Mouse (Mus musculus) limb, embryonic 14.5 days (tissue): ENCODE measurements around the gene Pilrb1. TPM values are rescaled to one million over a fixed set of nuclear protein-coding genes. Genes with fewer than 3 reads are reported as not detected.

Experiments used
- ATAC-seq: fragments of 200-750 bp; cut with Nextera tagmentation; 2 replicates; pipeline ENCODE4 v1.8.0; 2017; ENCODE audit warnings: low read depth, moderate number of reproducible peaks, moderate TSS enrichment; ENCODE audit not compliant: low FRiP score
- DNase-seq: peaks from one replicate; pipeline ENCODE4 v3.0.0-alpha.2; 2015; ENCODE audit warnings: low spot score
- H3K27ac ChIP-seq: fragments of 300-500 bp; sonication (generic); replicated peaks from 2 replicates; pipeline ENCODE4 v1.5.1; 2014; ENCODE audit warnings: low read depth, mild to moderate bottlenecking, low read length, moderate library complexity, mixed read lengths
- H3K27me3 ChIP-seq: fragments of 300-500 bp; sonication (generic); 2 replicates; pipeline ENCODE4 v1.6.1; 2014; ENCODE audit warnings: low read length, mixed read lengths; ENCODE audit not compliant: control insufficient read depth, insufficient read depth
- H3K36me3 ChIP-seq: fragments of 300-500 bp; sonication (generic); 2 replicates; pipeline ENCODE4 v1.6.1; 2014; ENCODE audit warnings: mild to moderate bottlenecking, low read length, moderate library complexity, mixed read lengths; ENCODE audit not compliant: control insufficient read depth, insufficient read depth
- H3K4me1 ChIP-seq: fragments of 300-500 bp; sonication (generic); 2 replicates; pipeline ENCODE4 v1.6.1; 2014; ENCODE audit warnings: antibody characterized with exemption, low read length, mixed read lengths; ENCODE audit not compliant: control insufficient read depth, insufficient read depth
- H3K4me2 ChIP-seq: fragments of 300-500 bp; sonication (generic); replicated peaks from 2 replicates; pipeline ENCODE4 v1.6.1; 2014; ENCODE audit warnings: low read depth, mild to moderate bottlenecking, low read length, moderate library complexity; ENCODE audit not compliant: severe bottlenecking
- H3K4me3 ChIP-seq: fragments of 300-500 bp; sonication (generic); replicated peaks from 2 replicates; pipeline ENCODE4 v1.5.1; 2014; ENCODE audit warnings: low read length
- H3K9ac ChIP-seq: fragments of 300-500 bp; sonication (generic); 2 replicates; pipeline ENCODE4 v1.6.1; 2014; ENCODE audit warnings: mild to moderate bottlenecking, low read depth, low read length, moderate library complexity; ENCODE audit not compliant: severe bottlenecking
- H3K9me3 ChIP-seq: fragments of 300-500 bp; sonication (generic); 2 replicates; pipeline ENCODE4 v1.6.1; 2016; ENCODE audit warnings: low read length; ENCODE audit not compliant: control insufficient read depth
- POLR2A ChIP-seq: fragments of 200-500 bp; IDR thresholded peaks from 2 replicates; pipeline ENCODE4 v1.8.0; 2012; ENCODE audit warnings: inconsistent platforms, mild to moderate bottlenecking, moderate library complexity, borderline replicate concordance; ENCODE audit not compliant: insufficient read depth, insufficient read length; ENCODE audit errors: extremely low read depth
- WGBS: fragments of 180-500 bp; shearing (Covaris S2); extraction: QIAGEN DNeasy Blood & Tissue Kit; methylation state at CpG from one replicate; pipeline ENCODE4 v1.1.7; 2014; 5-methylcytosine and 5-hydroxymethylcytosine counted together
- polyA plus RNA-seq, 2 experiments: library from polyadenylated mRNA; depleted of rRNA in 1 of 2; stranded (reverse) in 1 of 2; unstranded in 1 of 2; fragments of >200 nt; fragmentation: Nextera tagmentation in 1 of 2; extraction: Ambion mirVana in 1 of 2; gene quantifications; 2 replicates each; pipeline versions ENCODE4 v1.2.1 to v1.2.3; 2012 to 2014

Pilrb1 gene
- polyA plus RNA-seq, 2 experiments: 0.08 to 0.83 TPM

DNA sequence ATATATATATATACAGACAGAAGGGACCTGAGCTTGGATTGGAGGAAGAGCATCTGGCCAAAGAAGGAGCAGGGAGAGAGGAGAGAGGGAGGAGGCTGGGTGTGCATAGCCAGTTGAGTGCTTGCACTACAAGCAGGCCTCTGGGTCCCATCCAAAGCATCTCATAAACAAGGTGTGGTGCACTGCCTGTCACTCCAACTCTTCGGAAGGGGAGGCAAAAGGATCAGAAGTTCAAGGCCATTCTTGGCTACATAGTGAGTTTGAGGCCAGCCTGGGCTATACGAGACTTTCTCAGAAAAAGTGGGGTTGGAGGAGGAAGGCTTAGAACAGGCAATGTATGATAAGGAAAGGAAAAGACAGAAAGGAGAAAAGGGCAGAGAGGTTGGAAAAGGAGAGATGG lies 31.9 kb downstream of the Pilrb1 start:
- Histone ChIP-seq H3K27ac (no peak overlapping the region), H3K9me3 (no peaks in the 10 kb centered on the region), H3K4me2 (no peak overlapping the region), H3K27me3 (no peaks in the 10 kb centered on the region), H3K4me3 (no peak overlapping the region), H3K4me1 (no peaks in the 10 kb centered on the region), H3K36me3 (no peaks in the 10 kb centered on the region), H3K9ac (no peak overlapping the region)
- no peak for TF ChIP-seq POLR2A
- ATAC-seq: no peak
- DNase-seq: no peak
- 78% methylated on average over 2 of the region's 2 CpGs for WGBS

DNA sequence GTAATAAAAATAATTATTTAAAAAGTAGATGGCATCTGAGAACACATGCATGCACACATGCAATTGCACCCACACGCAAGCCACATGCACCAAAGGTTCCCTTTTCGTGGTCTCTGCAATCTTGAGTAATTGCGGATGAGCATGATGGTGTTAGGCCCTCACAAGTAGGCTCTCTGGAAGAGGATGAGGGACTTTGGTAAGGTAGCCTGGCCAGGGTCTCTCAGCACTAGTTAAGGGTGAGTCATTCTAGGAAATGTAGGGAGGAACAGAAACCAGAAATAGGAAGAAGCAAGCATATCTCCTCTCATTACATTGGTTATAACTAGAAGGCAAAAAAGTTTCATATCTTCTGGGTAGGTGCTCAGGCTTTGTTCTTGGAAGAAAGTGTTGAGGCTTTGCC lies 32.9 kb downstream of the Pilrb1 start:
- no peak for ATAC-seq
- H3K36me3 ChIP-seq: no peaks in the 10 kb centered on the region
- H3K4me3 ChIP-seq: no peak overlapping the region
- no peak overlapping the region for H3K9ac ChIP-seq
- H3K27ac ChIP-seq: no peak overlapping the region
- TF ChIP-seq POLR2A: no peak
- no peaks in the 10 kb centered on the region for H3K9me3 ChIP-seq
- H3K4me2 ChIP-seq: no peak overlapping the region
- no peak for DNase-seq
- no peaks in the 10 kb centered on the region for H3K4me1 ChIP-seq
- no peaks in the 10 kb centered on the region for H3K27me3 ChIP-seq
- WGBS: 89% methylated on average over 3 of the region's 3 CpGs

GRCm38 (mm10) chr5:137823455-137824045 lies 34.4 kb downstream of the Pilrb1 start:
- WGBS: 93% methylated on average over 6 of the region's 6 CpGs
- Histone ChIP-seq H3K4me1 (no peaks in the 10 kb centered on the region), H3K9me3 (no peaks in the 10 kb centered on the region), H3K4me3 (no peak overlapping the region), H3K27ac (no peak overlapping the region), H3K4me2 (no peak overlapping the region), H3K9ac (no peak overlapping the region), H3K27me3 (no peaks in the 10 kb centered on the region), H3K36me3 (no peaks in the 10 kb centered on the region)
- no peak for DNase-seq
- no peak for TF ChIP-seq POLR2A
- no peak for ATAC-seq

GRCm38 (mm10) chr5:137822602-137823001 lies 35.3 kb downstream of the Pilrb1 start:
- ATAC-seq (no peak), DNase-seq (no peak)
- TF ChIP-seq POLR2A: no peak
- no peaks in the 10 kb centered on the region for H3K27me3 ChIP-seq
- no peak overlapping the region for H3K9ac ChIP-seq
- H3K4me1 ChIP-seq: no peaks in the 10 kb centered on the region
- no peaks in the 10 kb centered on the region for H3K9me3 ChIP-seq
- no peaks in the 10 kb centered on the region for H3K36me3 ChIP-seq
- no peak overlapping the region for H3K27ac ChIP-seq
- no peak overlapping the region for H3K4me3 ChIP-seq
- WGBS: 77% methylated on average over 1 of the region's 1 CpGs
- no peak overlapping the region for H3K4me2 ChIP-seq

GRCm38 (mm10) chr5:137822126-137822525 lies 35.8 kb downstream of the Pilrb1 start:
- TF ChIP-seq POLR2A: no peak
- Histone ChIP-seq H3K4me3 (no peak overlapping the region), H3K4me1 (no peaks in the 10 kb centered on the region), H3K27ac (no peak overlapping the region), H3K27me3 (no peaks in the 10 kb centered on the region), H3K9ac (no peak overlapping the region), H3K36me3 (no peaks in the 10 kb centered on the region), H3K4me2 (no peak overlapping the region), H3K9me3 (no peaks in the 10 kb centered on the region)
- WGBS: 71% methylated on average over 4 of the region's 4 CpGs
- no peak for ATAC-seq
- DNase-seq: no peak
